Mouse (Mus musculus) adrenal gland, adult 8-10 months (tissue): ENCODE results near the gene BC052040. TPM values are rescaled to one million over a fixed set of nuclear protein-coding genes. Genes with fewer than 3 reads are reported as not detected.

ENCODE experiments used
- DNase-seq: peaks from one replicate; pipeline ENCODE4 v3.0.0; 2022
- total RNA-seq, 4 experiments: library from RNA; stranded (reverse); gene quantifications; 2 replicates each; pipeline ENCODE4 v1.2.4; 2022

The BC052040 gene
- total RNA-seq, 4 experiments from 2014 or later: 3.7 to 4.9 (median 4.0) TPM

DNA sequence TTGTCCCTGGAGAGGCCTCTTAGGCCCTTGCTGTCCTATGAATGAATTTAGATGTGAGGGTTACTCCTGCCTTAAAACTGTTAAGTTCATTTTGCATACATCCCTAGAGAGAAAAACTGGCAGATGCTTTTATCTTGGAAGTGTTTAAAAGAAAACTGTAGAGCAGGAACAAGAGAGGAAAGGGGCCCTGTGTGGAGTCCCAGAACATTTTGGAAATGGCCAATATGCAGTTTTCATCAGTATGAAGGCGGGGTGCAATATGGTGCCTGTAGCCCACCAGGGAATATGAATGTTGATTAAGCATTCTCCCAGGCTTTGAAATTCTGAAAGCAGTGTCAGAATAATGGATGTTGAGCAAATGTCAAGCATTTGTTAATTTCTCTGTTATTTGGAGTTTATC lies 19.8 kb downstream of the BC052040 start:
- no peak for DNase-seq

DNA sequence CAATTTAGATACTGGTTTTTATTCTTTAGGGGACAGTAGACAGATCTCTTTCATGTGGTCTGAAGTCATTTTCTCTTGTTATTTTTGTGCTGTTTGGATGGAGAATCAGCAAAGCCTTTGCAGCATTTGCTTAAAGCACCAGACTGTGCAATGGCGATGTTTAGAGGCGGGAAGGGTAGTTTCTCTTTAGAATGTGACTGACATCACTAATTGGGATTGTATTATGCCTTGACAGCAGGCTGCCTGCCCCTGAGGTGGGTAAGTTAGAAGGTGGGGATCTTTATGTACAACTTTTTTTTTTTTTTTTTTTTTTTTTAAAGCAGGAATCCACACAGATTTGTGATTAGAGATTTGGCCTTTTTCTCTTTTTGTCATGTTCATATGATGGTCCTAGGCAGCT lies 20.6 kb downstream of the BC052040 start:
- no peak for DNase-seq

DNA sequence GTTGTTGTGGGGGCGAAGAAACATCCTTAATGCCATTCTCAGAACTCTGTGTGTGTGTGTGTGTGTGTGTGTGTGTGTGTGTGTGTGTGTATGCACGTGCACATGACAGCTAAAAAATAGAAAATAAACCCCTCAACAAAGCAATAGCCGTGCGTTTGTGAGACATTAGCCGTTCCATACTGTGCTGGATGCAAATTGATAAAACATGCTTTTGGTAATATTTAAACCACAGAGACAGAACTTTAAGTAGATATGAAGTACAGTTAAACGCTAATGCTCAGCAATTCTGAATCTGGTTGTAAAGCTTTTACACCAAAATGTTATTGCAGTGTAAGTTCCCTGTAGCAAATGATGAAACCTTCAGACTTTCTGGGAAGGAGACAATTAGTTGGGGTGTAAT lies 22.6 kb downstream of the BC052040 start:
- DNase-seq: no peak

DNA sequence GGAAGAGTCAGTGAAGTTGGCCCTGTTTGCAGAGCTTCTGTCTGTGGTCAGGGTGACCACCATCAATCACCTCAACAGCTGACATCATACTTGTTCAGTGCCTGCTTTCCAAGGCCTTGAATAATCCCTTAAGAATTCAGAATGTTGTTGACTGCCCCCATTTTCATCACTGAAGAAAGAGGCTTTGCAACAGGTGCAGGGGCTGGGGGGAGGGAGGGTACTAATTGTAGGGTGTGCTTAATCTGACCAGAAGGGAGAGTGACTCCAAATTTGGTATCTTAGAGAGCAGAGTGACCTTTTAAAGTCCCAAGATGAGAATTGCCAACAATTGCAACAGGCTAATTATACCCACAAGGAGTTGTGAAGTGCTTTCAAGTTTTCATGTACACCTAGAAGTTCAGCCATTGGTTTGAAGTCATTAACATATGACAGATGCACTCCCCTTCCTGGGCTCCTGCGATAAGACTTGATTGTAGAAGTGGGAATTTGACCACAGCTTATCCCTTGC lies 24.4 kb downstream of the BC052040 start:
- peak; percentile 71 for DNase-seq

DNA sequence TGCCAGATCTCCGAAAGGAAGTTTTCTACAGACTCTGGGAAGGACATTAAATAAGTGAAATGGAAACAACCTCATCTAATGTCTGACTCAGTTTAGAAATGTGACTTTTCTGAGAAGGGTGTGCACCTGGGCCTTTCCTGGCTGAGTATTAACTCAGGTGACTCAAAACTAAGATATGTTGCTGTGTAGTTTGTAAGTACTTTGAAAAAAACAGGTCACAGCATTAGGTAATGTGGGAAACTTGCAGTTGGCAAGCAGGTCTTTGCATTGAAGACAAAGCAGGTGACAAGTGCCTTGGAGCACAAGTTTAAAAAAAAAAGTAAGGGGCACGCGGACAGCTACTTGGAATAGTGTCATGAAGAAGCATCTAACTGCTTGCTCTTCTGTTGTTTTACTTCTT lies 27.5 kb downstream of the BC052040 start:
- DNase-seq: no peak

DNA sequence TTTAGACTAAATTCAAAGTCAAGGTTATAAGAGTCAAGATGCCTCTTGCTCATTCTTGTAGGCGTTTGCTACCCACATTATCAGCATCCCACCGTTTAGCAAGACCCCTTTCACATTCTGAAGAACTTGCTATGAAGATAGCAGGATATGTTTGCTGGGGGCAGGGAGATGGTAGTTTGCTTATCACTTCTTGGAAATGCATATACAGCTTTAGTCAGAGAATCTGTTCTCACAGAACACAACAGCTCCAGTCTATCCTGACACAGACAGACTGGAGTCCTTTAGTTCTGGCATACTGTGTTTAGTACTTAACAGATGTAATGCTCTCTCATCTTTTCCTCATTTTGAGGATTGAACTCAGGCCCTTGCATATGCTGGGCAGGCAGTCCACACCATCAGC lies 28.6 kb downstream of the BC052040 start:
- no peak for DNase-seq

DNA sequence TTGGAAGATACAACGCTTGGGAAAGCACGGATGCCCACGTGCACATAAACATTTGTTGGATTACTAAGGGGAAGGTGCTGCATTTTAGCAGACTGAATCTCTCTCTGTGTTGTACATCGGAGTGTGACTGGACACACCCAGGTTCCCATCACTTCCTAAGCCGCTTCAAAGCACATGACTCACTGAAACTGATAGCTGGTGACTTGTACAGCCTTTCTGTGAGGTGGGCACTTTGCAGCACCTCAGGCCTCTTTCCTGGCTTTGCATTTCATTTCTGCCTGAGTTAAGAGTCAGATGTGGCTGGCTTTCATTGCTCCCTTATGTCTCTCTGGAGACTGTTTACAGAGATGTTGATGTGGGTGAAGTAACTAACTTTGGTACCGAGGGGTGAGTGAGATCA lies 29.0 kb downstream of the BC052040 start:
- DNase-seq: no peak

DNA sequence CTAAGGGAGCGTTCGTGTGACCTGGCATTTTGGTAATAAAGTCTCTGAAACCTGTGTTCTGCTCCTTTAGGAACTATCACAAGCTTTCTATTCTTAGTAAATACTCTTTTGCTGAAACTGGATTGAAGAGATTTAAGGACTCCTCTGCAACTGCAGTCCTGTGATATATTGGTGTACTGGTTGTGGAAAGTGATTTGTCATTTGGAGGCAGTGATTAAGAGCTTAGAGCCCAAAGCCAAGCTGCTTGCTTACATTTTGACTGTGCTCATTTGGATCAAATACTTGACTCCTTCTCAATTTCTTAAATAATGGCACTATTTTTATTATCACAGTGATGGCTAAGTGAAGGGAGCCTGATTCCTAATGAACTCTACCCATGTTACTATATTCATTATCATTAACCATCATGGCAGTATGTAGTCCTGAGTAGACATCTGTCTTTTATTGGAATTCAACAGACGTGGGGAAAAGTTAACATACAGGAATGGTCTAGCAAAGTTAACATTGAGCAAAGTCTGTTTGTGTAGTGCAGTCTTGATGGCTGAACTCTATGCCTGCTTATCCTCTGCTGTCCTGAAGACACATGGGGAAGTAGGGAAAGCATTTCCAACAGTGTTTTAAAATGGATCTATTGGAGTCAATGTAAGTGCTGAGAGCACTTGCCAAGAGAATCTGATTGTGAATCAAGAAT lies 32.5 kb downstream of the BC052040 start:
- DNase-seq: no peak

DNA sequence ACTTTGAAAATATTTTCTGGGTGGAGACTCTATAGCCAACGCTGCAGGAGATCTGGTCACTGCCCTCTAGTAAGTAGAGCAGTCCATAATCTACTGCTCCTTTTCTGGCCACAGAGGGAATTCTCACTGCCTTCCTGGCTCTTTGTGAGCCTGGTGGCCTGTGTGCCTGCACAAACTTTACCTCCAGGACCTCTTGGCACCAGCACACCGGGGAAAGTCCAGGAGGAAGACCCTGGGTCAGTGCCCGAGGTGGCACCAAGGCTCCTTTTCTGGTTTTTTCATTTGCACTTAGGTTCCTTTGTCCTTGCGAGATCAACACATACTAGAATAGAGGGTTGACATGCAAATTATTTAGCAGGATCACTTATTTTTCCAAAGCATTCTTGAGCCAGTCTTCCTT lies 47.0 kb downstream of the BC052040 start:
- no peak for DNase-seq

DNA sequence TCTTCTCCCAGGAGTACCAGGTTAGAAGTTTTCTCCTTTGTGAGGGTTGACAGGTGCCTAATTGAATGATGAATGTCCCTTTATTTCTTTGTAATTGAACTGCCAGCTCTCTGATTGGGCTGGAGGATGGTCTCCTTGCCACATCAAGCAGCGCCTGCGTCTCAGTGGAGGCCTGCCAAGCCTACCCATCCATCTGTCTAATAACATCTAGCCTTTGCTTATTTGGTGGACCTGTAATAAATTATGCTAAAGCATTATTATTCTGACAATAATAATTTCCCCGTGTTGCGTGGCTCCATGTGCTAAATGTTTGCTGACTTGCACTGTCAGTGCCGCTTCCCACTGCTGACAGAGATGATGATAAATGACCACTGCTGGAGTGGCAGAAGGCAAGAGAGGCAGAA lies 49.5 kb downstream of the BC052040 start:
- no peak for DNase-seq

DNA sequence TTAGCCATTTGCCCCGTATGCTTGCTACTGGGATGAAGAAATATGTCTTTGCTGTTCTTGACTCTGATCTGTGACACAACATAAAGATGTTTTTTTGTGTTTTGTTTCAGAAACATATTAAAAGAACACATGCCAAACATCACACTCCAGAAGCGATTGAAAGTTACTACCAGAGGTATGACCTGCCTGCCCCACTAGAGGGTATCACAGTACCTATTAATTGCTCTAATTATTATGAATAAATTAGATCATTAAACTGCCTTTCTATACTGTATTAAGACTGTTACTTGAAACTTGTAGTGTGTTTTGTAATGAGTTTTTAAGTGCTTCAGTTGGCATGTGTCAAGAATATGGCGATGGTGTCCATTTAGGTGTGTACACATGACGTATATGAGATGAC lies 50.3 kb downstream of the BC052040 start:
- DNase-seq: no peak

DNA sequence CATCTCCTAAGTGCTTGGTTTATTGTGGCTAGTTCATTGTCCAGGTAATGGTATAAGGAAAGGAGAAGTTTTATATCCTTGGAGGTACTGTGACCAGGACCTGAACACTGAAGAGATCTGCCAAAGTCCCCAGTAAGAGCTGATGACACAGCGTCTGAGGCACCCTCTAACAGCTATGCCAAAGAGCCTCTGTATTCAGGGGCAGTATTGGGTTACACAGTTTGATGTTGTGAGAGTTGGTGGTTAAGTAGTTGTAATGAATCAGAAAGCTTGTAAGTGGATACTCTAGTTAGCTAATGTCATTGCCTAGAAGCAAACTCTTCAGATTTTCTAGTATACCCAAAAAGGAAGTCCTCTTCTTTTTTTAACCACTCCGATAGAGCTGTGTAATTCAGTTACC lies 68.7 kb downstream of the BC052040 start:
- DNase-seq: no peak

DNA sequence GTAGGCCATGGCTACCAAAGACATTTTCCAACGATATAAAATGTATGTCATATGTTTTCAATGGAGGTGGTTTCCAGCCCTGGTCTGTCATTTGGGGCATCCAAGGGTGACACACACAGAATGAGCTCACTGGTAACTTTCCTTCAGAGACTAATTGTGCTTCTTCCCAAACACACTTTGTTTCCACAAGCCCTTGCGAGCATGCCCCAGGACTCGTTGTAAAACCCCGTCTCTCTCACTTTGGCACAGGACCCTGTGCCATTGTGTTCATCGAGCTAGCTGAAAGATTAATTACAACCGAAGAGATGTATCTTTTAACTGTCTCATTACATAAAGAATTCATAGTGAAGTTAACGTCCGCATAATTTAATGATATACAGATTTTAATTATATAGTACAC lies 78.2 kb downstream of the BC052040 start:
- DNase-seq: no peak

DNA sequence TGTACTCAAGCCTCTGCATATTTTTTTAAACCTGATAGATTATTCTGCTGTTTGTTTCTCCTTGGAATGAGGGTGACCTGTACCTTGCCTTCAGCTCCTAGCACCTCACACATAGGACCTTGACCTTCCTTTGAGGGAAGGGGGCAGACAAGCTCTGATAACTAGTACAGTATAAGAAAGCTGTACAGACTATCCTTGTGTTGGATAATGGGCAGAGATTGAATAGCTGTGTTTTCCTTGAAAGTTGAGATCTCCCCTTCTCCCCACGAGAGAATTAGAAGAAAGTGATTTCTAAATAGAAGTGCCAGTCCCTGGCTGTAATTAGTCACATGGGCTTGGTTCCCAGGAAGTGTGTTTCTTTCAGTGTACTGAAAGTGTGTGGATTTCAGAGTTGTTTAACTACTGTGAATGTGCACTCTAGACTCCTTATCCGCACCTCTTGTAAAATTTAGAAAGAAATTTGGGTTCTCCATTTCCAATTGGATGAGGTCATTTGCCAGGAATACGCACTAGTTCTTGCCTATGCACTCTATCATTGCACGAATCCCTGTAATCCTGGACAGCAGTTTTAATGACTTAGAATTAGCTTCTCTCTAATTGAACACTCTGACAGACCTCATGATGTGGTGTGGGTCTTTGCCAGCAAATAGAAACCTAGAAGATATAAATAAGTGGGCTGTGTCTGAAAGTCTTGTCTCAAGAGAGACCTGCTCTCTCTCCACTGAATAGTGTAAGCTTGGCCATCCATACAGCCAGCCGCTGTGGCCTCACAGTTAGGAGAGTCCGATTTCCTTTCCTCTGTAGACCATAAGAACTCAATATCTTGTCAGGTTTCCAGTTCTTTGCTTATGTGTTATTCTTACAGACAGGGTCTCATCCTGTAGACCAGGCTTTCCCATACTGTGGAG lies 79.0 kb downstream of the BC052040 start:
- no peak for DNase-seq

DNA sequence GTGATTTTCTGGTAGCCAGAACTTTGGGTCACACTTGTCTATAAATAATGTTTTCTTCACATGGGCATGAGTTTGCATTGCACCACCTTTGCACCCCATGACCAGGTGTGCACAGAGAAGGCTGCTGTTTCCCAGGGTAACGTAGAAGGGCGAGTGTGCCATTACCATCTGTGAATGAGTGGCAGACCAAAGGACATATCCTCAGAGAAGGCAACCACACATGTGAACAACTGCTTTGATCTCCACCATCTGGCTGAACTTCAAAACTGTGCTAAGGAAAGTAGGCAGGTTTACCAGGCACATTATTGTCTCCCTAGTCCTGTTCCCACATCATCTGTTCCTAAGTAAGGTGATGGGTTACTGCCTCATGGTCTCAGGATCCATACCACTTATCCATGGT lies 86.0 kb downstream of the BC052040 start:
- no peak for DNase-seq

DNA sequence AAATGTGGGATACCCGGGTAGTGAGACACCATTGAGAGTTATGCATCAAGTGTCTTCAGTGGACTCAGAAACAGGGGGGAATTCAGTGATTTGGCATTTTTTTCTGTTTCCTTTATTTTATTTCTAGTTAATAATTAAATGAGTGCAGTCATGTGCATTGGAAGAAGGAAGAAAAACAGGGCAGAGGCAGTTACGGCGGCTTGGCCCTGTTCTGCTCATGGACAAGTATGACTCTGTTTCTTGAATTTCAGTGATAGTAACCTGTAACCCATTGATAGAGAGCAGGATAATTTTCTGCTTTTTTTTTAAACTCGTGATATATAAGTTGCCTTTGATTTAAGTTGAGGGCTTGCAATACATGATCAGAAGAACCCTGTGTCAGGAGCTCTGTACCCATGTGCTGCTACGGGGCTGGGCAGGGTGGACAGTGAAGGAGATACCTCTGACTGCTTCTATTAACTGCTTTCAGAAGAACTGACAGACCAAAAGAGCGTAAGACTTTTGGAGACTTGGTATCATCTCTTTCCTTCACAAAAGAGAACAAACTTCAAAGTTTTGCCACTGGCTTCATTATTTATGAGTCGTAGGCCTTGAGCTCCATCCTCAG lies 91.6 kb downstream of the BC052040 start:
- DNase-seq: no peak

DNA sequence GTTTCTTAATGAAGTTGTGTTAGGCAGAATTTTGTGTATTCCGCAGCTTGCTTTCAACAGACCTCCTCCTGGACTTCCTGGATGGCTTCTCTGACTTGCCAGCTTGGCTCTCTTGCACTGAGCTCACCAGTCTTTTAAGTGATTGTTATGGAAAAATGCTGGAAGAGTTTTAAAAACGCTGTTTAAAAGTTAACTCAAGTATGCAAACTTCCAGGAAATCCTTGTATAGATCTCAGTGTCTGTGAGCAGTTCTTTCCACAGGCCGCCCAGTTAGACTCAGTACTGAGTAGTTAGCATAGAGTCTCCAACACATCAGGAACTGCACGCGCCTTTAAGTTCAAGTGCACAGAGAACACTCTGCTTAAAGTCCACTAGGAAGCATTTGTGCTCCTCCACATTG lies 97.3 kb downstream of the BC052040 start:
- no peak for DNase-seq

DNA sequence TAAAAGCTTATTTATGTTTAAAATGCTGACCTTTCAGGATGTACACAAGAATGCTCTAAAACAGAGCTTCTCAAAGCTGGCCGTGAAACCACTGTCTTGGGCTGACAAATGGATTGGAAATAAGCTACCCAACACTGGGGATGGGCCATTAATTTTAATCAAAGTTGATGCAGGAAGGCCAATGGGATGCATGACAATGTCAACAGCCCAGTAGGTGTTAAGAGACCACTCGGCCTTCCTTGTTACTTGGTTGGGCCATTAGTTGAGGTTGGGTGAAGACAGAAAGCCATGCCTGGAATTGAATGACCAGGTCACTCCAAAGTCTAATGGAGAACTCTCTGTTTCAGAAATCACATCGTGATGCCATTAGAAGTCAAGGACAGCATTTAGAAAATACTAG lies 103.7 kb downstream of the BC052040 start:
- no peak for DNase-seq

DNA sequence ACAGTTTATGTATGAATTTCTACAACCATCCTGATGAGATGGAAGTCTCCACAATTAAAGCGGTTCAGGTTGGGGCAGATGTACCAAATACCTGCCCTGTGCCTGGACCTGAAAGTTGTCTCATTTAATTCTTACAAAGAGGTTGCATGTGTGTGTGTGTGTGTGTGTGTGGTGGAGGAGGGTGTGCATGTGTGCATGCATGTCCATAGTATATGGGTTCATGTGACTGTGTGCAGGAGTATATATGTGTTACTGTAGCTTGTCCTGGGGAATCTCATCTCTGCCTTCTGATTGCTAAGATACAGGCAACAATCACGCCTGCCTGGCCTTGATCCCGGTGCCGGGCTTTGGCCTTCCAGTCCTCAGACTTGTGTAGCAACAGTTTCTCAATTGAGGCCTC lies 106.1 kb downstream of the BC052040 start:
- no peak for DNase-seq

DNA sequence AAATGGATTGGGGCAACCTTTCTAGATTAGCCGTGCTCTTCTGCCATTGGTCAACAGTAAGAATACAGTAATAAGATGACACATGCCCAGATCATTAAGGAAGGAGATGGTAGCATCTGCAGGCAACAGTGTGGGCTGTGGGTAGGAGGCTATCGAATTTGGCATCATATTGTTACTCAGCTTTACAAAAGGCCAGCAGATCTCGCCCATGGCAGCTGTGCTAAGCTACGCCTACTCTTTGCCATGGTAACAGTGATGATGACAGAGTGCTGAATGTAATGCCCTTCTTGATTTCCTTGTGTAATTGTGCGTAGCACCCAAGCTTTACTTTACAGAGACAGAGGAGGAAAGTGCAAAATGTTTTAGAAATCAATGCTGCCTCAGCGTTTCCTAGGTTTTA lies 106.8 kb downstream of the BC052040 start:
- no peak for DNase-seq

DNA sequence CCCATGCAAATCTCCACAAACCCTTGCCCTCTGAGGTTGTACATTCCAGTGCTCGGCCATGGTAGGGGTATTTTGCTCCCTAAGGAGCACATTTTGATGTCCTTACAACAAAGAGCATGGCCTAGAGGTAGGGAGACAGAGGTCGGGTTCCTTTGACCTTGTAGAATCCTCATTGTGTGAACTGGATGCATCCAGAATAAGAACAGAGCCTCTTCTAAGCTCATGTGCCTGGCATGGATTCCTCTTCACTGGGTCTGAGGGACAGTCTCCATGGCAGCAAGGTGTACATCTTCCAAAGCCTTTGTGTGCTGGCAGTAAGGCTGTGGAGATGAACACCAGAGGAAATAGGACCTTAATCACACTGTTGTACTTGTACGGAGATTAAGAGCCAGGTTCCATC lies 112.3 kb downstream of the BC052040 start:
- no peak for DNase-seq

DNA sequence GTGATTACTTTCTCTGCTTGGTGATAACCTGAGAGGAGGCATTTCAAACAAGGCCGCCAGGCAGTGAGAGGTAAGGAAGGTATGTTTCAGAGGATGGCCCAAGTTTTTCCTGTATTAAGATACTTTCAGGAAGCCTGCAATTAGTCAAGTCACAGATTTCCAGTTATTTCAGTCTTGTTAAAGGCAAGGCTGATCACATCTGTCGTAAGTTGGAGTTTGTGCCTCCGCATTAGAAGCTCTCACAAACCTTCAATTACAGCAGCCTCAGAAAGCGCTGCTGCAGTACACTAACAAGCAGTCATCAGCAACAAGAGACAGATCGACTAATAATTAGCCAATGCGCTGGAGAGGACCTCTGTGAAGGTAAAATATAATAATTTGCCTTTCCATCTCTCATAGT lies 112.9 kb downstream of the BC052040 start:
- no peak for DNase-seq

DNA sequence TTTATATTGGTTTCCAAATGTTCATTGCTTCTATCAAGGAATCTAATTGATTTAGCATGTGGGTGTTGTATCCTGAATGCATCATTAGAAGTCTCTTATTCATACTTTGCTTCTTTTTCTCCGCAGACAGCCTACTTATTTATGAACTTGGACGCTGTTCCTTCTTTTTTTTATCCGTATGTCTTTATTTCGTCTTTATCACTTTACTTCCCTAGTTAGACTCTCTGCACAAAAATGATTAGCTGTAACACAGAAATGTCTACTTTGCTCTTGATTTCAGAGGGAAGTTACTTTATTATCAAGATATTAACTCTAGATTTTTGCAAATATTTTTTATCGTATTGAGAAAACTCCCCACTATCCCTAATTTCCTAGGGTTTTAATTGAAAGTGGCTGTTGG lies 117.5 kb downstream of the BC052040 start:
- DNase-seq: no peak

DNA sequence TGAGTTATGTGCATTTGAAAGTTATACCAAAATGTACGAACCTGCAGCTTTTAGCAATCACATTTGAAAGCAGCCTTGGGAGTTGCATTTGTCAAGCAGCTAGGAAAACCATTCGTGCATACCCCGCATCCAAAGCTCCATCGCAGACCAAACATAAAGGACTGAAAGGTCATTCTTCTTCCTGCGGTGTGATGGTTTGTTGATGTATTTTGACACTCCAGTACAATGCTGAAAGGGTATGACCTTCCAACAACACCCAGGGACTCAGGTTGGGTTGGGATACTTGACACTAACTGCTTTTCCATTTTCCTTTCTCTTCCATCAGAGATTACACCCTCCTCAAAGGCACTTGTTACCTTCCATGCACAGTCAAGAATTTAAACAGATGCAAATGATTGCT lies 121.1 kb downstream of the BC052040 start:
- no peak for DNase-seq
